Mouse (Mus musculus) testis, postnatal 10 days (tissue): ENCODE data around the gene Hs6st3.

Source experiments
- DNase-seq: peaks from one replicate; pipeline ENCODE4 v3.0.0; 2021; ENCODE audit warnings: low spot score

Hs6st3 gene

DNA sequence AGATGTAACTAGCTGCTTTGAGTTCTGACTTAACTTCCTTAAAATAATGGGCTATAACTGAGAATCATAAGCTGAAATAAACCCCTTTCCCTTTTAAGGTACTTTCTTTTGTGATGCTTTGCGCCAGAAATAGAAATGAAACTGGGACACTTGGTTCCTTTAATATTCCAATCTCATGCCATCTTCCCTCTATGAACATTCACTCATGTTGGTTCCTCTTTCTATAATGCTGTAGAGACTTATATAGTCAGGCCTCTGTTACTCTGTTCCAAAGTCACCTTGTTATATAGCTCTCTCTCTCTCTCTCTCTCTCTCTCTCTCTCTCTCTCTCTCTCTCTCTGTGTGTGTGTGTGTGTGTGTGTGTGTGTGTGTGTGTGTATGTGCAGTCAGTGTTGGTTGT is 504.7 kb downstream of the Hs6st3 start:
- DNase-seq, result no peak

DNA sequence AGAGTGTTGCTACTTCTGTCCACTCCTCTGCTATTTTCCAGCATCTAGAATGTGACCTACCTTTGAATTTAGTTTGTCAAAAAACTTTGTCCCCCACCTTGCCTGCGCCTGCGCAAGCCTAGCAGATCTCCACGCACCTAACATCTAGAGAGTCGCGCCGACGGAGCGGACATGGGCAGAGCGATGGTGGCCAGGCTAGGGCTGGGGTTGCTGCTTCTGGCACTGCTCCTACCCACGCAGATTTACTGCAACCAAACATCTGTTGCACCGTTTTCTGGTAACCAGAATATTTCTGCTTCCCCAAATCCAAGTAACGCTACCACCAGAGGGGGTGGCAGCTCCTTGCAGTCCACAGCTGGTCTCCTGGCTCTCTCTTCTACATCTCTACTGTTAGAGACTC is 505.7 kb downstream of the Hs6st3 start:
- DNase-seq, result no peak

DNA sequence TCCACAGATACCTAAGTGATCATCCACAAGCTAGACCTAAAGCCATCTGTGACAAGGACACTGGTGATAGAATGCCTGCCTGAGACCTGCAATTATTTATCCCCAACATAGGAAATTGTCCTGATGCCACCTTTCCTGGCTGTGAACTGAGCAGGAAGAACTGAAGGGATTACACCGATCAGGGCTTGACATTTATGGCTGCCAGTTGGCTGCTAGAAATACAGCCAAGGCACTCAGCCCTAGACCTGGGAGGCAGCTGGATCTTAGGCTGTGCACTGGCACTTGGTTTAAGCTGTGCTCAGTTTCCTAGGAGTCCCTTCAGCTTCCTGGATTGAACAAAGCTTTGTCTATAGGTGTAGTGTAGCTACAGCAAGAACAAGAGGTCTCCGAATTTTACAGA is 518.8 kb downstream of the Hs6st3 start:
- no peak for DNase-seq

DNA sequence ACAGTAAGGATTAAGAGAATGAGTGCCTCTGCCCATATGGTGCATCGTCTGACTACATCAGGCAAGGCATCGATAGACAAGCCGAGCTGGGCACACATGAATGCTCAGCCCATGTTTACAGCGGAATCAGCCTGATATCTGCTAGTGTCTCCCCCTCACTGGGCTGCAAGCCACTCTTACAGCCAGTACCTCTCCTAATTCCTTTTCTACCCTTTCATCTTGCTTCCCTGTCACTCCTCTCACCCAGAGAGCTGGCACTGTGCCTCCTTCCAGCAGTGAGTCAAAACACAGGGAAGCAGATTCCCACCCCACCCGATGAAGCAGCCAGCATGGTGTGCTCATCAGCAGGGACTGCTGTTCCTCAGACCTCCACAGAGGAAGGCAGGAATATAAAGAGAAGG is 527.6 kb downstream of the Hs6st3 start:
- DNase-seq, result peak; percentile 44

DNA sequence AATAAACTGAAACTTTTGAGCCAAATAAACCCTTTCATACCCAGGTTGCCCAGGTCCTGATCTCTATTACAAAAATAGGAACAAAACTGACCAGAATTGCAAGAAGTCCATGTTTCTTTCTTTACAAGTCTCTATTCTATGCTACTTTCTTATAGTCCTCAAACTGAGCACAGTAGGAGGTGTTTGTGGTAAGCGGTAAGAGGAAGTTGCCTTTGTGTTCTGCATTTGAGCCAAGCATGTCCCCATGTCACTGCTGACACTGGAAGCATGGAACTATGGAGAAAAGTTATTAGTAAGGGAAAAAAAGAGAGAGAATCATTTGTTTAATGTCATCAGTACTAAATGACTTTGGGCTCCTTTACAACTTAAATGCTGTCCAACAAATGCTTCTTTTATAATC is 529.3 kb downstream of the Hs6st3 start:
- no peak for DNase-seq

DNA sequence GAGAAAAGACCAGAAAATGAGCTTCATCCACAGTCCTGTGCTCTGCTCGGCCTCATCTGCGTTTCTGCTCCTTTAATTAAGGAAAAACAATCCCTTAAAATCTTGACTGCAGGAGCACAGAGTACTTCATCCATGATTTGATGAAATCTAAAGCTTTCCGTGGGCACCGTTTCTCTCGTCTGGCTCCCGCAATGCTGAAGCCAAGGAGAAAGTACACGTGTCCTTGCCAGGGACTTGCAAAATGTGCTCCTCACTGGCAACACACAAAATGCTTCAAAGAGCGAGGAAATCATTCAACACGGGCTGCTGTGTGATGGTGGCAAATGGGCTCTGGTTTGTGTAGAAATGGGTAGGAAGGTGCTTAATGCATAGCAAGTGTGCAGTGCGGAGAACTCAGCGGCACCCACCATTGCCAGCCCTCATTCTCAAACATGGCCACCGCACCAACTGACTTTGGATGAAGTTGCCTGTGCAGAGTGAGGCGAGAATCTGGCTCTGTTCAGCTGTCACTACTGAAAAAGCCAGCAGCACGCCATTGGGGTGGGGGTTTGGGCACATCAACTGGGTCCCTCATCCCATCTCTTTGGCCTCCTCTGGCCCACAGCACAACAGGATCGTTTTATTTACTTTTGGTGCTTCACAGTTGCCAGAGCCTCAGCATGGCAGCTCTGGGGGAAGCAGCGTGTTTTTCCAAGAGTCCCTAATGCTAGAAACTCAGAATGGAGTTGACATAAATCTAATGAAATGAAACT is 532.9 kb downstream of the Hs6st3 start:
- no peak for DNase-seq

DNA sequence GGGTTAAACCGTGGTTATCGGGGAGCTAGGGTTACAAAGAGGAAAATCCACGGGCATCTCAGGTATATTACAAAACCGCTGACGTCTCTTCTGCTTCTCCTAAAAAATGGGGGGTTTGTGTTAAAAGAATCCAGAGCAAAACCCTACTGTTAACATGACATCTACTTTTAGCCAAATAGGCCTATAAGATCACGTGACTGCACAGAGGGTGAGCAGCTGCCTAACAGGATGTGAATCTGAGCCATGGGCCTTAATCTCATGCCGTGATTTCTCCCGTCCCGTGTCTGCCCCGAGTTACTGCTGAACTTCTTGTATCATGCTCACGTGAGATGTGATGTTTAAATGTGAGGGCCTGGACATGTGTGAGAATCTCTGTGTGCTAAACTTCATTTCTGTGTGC is 540.4 kb downstream of the Hs6st3 start:
- no peak for DNase-seq

DNA sequence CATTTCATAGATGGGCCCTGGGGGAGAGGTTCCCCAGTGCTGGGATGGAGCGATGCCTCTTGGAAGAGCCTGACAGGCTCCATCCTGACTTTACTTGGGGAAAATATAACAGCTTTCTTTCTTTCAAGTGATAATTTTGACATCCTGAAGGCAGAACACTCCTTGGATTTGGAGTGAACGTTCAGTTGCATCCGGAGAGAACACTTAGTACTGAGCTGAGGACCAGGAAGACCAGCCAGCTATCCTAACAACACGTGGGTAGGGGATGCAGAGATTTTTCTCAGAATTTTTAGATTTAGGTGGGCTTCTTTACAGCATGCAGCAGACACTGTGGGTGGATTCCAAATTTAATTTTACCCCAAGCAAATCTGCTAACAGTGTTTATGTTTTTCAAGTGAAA is 541.9 kb downstream of the Hs6st3 start:
- no peak for DNase-seq

DNA sequence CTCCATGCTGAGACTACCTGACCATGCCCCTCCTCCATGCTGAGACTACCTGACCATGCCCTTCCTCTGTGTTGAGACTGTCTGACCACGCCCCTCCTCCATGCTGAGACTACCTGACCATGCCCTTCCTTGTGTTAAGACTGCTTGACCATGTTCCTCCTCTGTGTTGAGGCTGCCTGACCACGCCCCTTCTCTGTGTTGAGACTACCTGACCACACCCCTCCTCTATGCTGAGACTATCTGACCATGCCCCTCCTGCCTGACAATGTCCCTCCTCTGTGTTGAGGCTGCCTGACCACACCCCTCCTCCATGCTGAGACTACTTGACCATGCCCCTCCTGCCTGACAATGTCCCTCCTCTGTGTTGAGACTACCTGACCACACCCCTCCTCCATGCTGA is 549.7 kb downstream of the Hs6st3 start:
- no peak for DNase-seq

DNA sequence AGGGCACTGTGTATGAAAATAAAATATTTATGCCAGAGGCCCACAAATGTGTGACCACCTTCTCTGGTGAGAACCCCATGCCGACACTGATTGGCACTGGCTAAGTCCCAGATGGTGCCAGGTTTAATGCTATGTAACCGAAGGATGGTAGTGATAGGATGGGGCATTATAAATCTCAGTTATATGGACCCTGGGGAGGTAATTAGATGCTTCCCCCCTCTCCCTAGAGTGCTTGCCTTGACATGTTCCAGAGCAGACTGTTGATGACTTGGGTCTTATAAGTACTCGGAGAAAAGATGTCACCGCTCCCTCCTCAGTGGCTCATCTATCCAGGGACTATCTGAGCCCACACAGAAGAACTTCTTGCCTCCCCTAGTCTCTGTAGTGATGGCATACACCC is 561.8 kb downstream of the Hs6st3 start:
- DNase-seq, result no peak

DNA sequence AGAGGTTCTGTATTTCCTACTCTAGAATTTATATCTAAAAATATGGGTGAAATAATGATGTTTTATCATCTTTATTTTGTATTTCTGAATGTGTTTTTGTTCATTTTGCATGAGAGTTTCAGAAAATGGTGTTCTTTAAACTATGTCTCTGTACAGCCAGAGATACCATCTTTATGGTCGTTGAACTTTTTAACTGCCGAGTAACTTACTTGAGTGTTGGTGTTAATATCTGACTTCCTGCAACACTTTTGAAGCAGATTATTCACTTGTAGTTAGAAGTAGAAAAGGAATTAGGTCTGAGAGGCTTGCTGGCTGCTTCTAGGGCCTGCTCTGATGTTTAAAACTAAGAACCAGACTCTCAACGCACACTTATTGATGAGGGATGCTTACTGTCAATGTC is 576.6 kb downstream of the Hs6st3 start:
- no peak for DNase-seq

DNA sequence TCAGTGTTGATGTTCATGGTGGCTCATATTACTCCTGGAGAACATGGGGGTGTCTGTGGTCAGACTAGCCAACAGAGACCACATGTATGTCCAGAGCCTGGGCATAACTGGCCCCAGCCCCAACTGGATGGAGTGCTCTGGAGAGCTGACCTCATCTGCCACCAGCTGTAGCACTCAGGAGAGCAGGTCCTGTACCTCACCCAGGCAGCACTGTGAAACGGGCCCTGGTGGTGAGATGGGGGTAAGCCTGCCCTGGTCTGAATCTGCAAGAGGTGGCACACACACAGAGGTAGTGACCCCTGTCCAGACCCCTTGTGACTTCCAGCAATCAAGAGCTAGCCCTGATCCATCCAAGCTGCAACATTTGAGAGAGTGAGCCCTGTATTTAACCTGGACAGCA is 579.2 kb downstream of the Hs6st3 start:
- DNase-seq, result no peak

DNA sequence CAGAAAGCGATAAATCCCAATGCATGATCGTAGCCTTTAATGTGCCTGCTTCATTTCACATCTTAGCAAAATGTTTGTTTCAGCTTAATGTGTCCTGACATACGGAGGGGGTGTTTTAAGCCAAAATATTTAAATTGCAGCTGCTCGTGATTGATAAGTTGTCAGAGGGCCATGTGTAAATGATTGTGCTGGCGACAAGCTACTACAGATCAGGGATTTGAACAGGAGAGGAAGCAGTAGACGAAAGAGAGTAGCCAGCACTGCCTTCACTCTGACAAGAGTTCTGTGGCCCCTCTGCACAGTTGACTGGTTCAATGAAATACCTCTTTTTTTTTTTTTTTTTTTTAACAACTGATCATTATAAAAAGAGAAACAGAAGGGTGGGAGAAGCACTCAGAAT is 587.0 kb downstream of the Hs6st3 start:
- no peak for DNase-seq

DNA sequence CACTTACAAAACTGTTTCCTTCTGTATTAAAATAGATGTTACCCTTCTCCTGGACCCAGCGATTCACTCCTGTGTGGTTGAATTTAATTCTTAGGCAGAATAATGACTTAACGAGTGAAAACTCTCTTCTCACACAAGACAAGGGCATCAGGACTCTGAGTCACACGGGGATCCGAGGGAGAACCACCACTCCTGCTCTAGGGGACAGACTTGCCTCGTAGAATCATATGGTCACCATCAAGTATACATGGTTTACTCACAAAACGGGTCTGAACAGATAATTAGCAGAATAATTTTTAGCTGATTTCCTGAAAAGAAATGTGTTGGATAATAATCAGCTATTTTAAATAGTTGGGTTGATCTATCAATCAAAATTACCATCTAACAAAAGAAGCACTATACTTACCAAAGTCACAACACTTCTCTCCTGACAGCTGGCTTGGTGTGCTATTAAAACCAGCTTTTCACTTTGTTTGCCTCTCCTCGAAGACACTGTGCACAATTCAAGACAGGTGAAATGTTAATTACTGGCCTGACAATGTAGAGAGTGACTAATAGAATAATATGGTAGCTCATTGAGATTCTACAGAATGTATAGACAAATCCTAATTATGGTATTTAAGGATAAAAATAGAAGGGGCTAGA is 593.4 kb downstream of the Hs6st3 start:
- no peak for DNase-seq

DNA sequence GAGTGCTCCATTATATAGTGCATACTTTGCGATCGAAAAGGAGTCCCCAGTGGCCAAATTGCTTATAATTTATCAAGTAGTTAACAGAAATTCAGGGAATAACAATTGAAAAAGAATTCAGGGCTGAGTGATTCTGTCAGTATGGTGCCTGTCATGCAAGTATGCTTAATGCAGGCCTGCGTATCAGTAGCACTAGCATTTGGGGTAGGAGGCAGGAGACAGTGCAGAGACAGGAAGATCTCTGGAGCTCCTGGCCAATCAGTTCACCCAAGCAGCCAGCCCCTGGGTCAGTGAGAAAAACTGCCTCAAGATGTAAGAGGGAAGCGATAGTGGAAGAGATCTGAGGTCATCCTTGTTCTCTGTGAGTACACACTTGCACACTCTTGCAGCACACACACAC is 594.1 kb downstream of the Hs6st3 start:
- DNase-seq, result no peak

DNA sequence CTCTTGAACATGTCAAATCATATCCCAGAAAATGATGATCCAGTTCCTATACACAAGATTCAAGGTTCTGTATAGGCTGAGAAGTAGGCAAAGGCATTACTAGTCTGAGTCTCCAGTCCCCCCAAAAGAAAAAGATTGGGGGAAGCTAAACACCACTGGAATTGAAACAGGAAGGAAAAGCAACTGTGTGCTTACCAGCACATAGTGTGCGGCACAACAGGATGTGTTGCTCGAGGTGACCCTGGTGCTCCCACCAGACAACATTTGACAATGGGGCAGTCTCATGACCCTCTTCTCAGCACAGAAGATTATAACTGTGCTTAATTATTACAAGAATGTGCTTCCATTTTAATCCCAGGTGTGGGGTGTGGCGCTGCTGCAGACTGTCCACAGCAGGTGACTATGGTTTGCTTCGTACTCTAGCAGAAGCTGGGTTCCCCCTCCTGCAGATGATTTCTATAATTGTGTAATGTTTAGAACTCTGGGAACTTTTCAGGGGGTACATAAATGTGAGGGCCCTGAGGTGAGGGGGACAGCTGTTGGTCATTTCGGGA is 599.3 kb downstream of the Hs6st3 start:
- DNase-seq, result no peak

DNA sequence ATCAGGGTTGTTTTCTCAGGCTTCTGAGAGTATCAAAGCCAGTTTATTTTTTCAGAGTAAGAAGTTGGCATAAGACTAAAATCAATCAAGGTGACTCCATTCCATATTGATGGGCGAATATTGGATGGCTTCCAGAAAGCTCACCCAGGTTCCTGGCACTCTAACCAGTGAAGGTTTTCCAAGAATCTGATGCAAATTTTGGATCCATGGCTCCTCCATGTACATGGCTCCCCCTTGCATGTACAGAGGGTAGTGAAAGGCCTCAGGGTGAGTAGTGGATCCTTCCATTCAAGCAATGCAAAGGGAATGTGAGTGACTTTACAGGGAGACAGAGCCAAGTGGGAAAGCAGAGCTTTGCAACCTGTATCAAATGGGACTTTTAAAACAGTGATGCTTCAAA is 603.6 kb downstream of the Hs6st3 start:
- no peak for DNase-seq

DNA sequence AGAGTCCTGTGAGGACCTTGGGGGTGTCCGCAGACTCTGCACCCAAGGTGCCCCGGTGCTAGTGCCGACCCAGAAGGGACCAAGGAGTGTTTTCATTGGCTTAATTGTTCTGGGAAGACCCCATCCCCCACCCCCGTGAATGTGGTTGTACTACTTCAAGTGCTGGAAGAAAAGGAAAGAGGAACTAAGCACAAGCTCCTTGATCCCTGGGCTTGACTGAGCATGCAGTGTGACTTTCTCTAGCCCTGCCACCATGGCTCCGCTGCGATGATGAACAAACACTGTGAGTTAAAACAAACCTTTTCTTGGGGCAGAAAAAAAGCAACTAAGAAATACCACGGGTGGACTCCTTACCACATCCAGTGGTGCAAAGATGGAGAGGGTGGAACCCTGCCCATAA is 623.2 kb downstream of the Hs6st3 start:
- DNase-seq, result no peak

DNA sequence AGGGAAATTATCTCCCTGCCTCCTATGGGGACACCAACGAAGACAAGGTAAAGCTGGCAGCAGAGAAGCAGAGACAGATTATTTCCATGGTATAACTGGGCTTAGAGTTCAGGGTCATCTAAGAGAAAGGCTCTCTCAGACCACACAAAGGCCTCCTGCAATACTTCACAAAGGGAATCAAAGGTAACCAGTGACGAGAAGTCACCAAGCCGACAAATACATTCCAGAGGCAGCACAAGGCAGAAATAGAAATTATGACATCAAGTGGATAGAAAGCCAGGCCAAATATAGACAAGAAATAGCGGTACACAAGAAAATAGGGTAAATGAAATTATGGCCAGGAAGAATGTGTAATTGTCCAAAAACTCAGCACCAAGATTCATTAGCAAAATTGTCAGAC is 633.9 kb downstream of the Hs6st3 start:
- no peak for DNase-seq

DNA sequence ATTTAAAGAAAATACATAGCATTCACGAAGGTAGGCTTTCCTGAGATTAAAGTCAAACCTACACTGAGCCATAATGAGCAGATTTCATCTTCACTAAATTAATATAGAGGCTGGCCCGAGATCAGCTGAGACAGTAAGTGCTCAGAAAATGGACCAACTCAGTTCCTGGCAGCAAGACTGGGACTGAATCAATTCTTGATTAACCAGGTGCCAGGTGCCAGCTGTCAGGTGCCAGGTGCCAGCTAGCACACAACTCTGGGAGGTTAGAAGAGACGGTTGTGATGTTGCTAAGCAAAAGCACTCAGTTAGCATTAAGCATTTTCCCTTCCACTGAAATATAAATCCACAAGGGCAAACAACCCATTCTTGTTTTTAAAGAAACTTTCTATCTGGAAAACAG is 638.1 kb downstream of the Hs6st3 start:
- no peak for DNase-seq

DNA sequence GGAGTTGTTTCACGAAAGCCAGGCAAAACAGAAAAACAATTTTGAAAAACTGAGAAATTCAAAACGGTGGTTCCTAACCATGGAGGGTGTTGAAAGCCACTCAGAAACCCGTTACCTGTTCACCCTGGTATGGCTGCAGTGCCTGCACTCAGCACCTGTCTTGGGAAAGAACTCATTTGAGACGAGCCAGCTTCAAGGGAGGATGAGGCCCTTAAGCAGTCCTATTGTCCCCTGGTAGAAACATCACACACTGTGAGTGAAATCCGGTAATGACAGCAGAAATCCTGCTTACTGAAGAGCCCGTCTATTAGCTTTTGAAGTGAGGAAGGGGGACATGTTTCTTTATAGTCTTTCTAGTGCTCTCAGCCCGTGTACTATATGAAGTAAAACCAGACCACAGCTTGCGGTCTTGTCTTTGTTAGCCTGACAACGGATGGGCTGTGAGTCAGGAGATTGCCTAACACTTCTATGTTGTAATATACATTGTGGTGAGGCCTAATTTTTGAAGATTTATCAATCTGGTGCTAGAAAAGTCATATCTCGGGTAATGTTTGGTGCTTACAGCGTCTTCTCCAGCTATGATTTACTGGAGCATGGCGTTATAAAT is 641.9 kb downstream of the Hs6st3 start:
- no peak for DNase-seq

DNA sequence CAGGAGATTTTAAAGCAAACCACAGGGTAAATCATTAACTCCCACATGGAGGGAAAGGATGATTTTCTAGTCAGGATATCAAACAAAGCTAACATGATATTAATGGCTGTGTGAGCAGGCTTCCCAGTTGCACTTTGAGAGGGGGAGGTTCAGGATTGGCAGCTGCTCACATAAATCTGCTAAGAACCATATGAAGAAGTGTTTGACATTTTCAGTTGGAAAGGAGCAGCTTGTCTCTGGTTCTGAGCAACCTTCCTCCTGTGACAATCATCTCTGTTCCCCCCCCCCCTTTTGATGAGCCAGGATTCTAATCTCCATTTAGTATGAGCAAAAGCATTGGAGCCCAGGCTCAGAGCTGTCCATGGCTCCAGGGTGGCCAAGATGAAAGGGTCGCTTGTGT is 643.0 kb downstream of the Hs6st3 start:
- DNase-seq, result no peak

DNA sequence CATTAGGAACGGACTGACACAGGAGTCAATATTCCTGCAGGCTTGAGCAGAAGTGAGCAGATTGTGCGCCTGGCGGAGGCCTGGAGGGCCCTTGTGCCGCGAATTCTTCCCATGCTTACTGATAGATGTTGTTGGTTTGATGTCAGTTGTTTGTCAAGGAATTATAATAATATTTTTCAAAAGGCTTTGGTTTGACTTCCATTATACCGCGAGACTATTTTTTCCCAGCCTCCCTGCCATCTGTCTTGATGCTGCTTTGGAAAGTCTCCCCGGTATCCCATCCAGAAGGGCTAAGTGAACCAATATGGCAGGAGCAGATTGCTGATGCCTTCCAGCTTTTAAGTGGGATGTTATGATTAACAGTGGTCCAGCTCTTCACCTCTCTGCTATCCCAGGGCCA is 651.3 kb downstream of the Hs6st3 start:
- DNase-seq, result no peak
